Mouse (Mus musculus) forebrain, embryonic 16.5 days (tissue): ENCODE data around the gene Klrd1. TPM values are rescaled to one million over a fixed set of nuclear protein-coding genes. Genes with fewer than 3 reads are reported as not detected.

ENCODE experiments used
- ATAC-seq: fragments of 200-750 bp; cut with Nextera tagmentation; 2 replicates; pipeline ENCODE4 v1.8.0; 2017; ENCODE audit warnings: mild to moderate bottlenecking, moderate library complexity
- H3K27ac ChIP-seq: fragments of 300-500 bp; sonication (generic); 2 replicates; pipeline ENCODE4 v1.5.1; 2014; ENCODE audit warnings: low read length, control low read depth
- H3K27me3 ChIP-seq: fragments of 300-500 bp; sonication (generic); replicated peaks from 2 replicates; pipeline ENCODE4 v1.6.1; 2014; ENCODE audit warnings: low read length; ENCODE audit not compliant: control insufficient read depth, insufficient read depth
- H3K36me3 ChIP-seq: fragments of 300-500 bp; sonication (generic); 2 replicates; pipeline ENCODE4 v1.6.1; 2014; ENCODE audit not compliant: control insufficient read depth, insufficient read depth
- H3K4me1 ChIP-seq: fragments of 300-500 bp; sonication (generic); replicated peaks from 2 replicates; pipeline ENCODE4 v1.6.1; 2014; ENCODE audit warnings: low read length; ENCODE audit not compliant: control insufficient read depth, insufficient read depth
- H3K4me2 ChIP-seq: fragments of 300-500 bp; sonication (generic); 2 replicates; pipeline ENCODE4 v1.6.1; 2014; ENCODE audit warnings: mild to moderate bottlenecking, low read length, control low read depth
- H3K4me3 ChIP-seq: fragments of 300-500 bp; sonication (generic); replicated peaks from 2 replicates; pipeline ENCODE4 v1.5.1; 2014; ENCODE audit warnings: mild to moderate bottlenecking, low read length, control low read depth
- H3K9ac ChIP-seq: fragments of 300-500 bp; sonication (generic); replicated peaks from 2 replicates; pipeline ENCODE4 v1.6.1; 2014; ENCODE audit warnings: low read depth, low read length, control low read depth
- H3K9me3 ChIP-seq: fragments of 300-500 bp; sonication (generic); 2 replicates; pipeline ENCODE4 v1.6.1; 2016; ENCODE audit warnings: low read length; ENCODE audit not compliant: control insufficient read depth
- WGBS: fragments of 180-500 bp; shearing (Covaris S2); extraction: QIAGEN DNeasy Blood & Tissue Kit; methylation state at CpG from one replicate; pipeline ENCODE4 v1.1.7; 2014; 5-methylcytosine and 5-hydroxymethylcytosine counted together
- polyA plus RNA-seq: library from polyadenylated mRNA; unstranded; fragments of >200 nt; fragmentation: Nextera tagmentation; extraction: Ambion mirVana; gene quantifications from 2 replicates; pipeline ENCODE4 v1.2.1, GENCODE M21; 2015

The Klrd1 gene
- not detected in 2 replicates for polyA plus RNA-seq

DNA sequence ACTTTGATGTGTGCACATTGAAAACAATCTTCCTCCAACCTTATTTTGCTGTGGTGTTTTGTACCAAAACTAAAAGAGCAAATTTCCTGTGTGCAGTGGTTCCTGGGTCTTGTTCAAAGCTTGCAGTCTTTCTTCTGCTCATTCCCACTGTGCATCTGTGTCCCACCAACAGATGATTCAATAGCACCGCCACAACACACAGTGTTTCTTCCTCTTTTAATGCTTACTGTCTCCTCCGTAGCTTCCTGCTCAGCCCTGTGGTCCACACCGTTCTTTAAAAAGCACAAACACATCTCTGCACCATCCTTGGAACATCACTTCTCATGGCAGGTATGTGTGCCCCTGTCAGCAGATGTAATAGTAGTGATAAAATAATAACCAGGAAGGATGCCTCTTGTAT lies at the start of gene Klrd1:
TSS of gene Klrd1 (plus strand) at position 275 of the 400 bp plus-strand sequence.
- Histone ChIP-seq H3K9me3 (no peaks in the 10 kb centered on the region), H3K4me2 (no peak within 1 kb of the TSS), H3K27me3 (no peaks in the 10 kb centered on the region), H3K9ac (no peak within 1 kb of the TSS), H3K27ac (no peak within 1 kb of the TSS), H3K4me1 (no peaks in the 10 kb centered on the region), H3K36me3 (no peaks in the 10 kb centered on the region), H3K4me3 (no peak within 1 kb of the TSS)
- WGBS: 83% methylated on average over 3 of the region's 3 CpGs
- no peak for ATAC-seq

DNA sequence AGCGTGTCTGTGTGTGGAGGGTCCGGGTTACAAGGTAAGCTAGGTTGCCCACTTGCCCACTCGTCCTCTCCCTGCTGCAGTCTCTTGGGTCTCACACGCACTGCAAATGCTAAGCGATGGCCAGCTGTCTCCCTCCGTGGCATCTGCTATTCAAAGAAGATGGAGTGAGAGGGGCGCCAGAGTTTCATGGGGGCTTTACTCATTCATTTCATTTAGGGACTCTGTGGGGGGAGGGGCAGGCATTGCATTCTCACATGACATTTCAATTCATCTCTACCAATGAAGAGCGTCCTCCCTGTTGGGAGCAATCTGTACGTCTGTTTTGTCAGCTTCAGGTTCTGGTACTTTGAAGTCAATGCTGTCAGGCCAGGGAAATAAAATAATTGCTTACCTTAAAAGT lies 49.7 kb upstream of the Klrd1 start:
- no peak overlapping the region for H3K27ac ChIP-seq
- no peaks in the 10 kb centered on the region for H3K27me3 ChIP-seq
- H3K9me3 ChIP-seq: no peaks in the 10 kb centered on the region
- WGBS: 69% methylated on average over 9 of the region's 9 CpGs
- no peak overlapping the region for H3K9ac ChIP-seq
- peaks cover 36% of the 10 kb centered on the region for H3K36me3 ChIP-seq
- H3K4me2 ChIP-seq: no peak overlapping the region
- H3K4me3 ChIP-seq: no peak overlapping the region
- ATAC-seq: no peak
- peaks cover 4% of the 10 kb centered on the region; the same call in 1 of the 2 replicates for H3K4me1 ChIP-seq

DNA sequence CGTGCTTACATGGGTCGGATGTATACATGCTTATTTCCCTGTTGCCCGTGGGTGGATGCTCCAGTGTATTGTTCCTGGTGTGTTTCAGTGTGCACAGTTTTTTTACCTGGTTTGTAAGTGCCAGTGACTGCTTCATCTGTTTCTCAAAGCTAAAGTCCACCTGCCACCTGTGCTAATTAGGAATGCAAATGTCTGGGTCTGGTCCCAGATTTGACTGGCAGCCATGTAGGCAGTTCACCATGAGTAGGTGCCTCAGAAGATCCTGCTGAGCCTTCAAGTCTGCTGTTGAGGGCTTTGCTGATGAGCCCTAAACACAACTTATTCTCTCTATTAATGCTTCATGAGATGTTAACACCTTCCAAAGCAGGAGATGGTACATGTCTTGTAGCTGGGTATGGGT lies 49.0 kb upstream of the Klrd1 start:
- WGBS: 93% methylated on average over 3 of the region's 3 CpGs
- Histone ChIP-seq H3K27me3 (no peaks in the 10 kb centered on the region), H3K9ac (no peak overlapping the region), H3K27ac (no peak overlapping the region), H3K4me3 (no peak overlapping the region), H3K36me3 (peaks cover 36% of the 10 kb centered on the region), H3K4me2 (no peak overlapping the region), H3K4me1 (peaks cover 4% of the 10 kb centered on the region; the same call in 1 of the 2 replicates), H3K9me3 (no peaks in the 10 kb centered on the region)
- ATAC-seq: no peak

DNA sequence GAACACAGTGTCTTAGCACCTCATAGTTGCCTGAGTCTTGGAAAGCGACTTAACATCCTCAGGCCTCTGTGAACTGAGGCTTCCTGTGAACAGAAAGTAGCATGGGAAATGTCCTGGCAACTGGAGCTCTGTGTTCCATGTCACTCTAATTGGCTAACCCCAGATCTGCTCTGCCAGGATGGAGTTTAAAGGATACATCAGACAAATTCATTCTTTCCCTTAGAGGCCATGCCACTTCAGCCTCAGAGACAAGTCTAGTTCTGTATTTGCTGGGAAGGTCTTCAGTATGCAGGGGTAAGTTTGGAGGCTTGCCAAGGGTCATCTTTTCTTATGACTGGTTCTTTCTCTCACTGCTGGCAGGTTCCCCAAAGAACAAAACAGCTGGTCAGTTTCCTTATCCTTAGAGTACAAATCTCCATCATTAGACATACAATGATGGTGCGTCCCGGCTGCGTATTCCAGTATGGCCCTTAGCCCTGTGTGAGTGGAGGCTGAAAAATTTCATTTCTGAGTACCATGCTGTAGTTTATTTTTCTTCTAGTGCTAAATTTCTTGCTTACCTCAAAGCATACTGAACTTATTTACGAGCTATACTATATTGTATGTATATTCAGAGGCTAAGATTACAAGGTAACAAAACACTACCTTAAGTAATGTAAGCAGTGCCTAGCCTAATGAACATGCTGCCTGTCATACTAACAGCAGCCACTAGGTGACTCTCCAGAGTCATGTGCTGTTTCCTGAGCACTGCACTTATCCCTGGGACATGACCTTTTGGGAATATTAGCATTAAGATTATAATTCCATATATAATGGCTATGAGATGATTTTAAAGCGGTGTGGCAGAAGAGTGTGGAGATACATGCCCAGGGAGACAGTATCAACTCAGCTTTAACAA lies 47.6 kb upstream of the Klrd1 start:
- Histone ChIP-seq H3K4me2 (no peak overlapping the region), H3K4me3 (no peak overlapping the region), H3K27me3 (no peaks in the 10 kb centered on the region), H3K27ac (no peak overlapping the region), H3K4me1 (peaks cover 4% of the 10 kb centered on the region; the same call in 1 of the 2 replicates), H3K9ac (no peak overlapping the region), H3K36me3 (peaks cover 28% of the 10 kb centered on the region), H3K9me3 (no peaks in the 10 kb centered on the region)
- ATAC-seq: peak; percentile 85
- 59% methylated on average over 6 of the region's 6 CpGs for WGBS

DNA sequence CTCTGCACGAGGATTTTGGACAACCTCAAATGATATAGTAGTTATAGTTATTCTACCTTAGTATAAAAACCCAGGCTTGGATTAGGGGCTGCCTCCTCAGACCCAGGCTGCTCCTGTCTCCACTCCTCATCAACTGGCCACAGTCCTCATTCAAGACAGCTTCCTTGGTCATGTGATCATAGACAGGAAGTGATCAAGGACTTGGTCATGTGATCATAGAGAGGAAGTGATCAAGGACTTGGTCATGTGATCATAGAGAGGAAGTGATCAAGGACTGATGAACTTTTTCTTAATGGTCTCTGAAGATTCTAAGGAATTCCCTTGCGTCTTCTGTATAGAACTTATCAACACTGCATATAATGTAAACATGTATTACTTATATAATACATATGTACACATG lies 44.3 kb upstream of the Klrd1 start:
- WGBS: 83% methylated on average over 2 of the region's 2 CpGs
- Histone ChIP-seq H3K4me1 (peaks cover 4% of the 10 kb centered on the region; the same call in 1 of the 2 replicates), H3K36me3 (peaks cover 4% of the 10 kb centered on the region; the same call in 1 of the 2 replicates), H3K27me3 (no peaks in the 10 kb centered on the region), H3K4me3 (no peak overlapping the region), H3K4me2 (no peak overlapping the region), H3K9ac (no peak overlapping the region), H3K27ac (no peak overlapping the region), H3K9me3 (no peaks in the 10 kb centered on the region)
- no peak for ATAC-seq

DNA sequence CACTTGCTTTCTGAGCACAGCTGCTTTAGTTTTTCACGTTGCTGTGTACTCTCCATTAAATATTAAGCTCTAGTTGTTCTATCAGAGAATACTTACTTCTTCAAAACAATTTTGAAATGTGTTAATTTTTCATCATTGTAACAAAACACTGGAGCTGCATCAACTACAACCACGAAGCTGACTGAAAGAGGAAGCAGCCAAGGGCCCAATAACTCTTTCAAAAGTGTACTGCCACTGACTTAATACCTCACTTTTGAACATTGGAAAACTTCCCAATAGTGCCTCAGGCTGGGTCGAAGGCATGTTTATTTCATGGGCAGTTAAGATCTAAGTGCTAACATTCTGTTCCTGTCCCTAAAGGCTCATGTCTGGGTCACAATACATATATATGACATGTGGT lies 43.6 kb upstream of the Klrd1 start:
- Histone ChIP-seq H3K4me3 (no peak overlapping the region), H3K4me2 (no peak overlapping the region), H3K9me3 (no peaks in the 10 kb centered on the region), H3K27ac (no peak overlapping the region), H3K9ac (no peak overlapping the region), H3K36me3 (no peaks in the 10 kb centered on the region), H3K27me3 (no peaks in the 10 kb centered on the region), H3K4me1 (peaks cover 4% of the 10 kb centered on the region; the same call in 1 of the 2 replicates)
- ATAC-seq: no peak
- 77% methylated on average over 3 of the region's 3 CpGs for WGBS

DNA sequence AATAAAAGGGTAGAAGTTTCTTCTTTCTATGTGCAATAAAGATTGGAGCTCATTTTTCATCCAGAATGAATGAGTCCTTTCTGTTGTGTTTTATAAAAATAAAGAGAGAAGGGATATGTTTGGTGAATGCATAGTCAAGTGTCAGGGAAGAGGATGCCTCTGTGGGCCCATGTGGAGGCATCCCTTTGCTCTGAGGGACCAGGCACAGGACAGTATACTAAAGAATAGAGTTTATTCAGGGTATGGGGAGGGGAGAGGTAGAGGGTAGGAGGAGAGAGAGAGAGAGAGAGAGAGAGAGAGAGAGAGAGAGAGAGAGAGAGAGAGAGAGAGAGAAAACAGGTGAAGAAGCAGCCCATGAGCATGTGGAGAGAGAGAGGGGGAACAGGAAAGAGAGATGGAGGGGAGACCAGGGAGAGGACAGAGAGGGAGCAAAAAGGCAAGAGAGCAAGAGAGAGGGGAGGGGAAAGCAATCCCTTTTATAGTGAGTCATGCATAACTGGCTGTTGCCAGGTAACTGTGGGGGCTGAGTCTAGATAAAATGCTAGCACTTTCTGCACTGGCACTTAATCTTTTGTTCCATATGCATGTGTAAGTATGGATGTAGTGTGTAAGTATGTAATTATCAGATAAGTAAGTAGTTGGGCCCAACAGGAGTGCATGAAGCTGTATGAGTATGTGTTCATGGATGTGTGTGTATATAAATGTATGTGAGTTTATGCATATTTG lies 34.1 kb upstream of the Klrd1 start:
- Histone ChIP-seq H3K9ac (no peak overlapping the region), H3K4me1 (0 out of 2 replicates have a peak, but pooled peaks cover 2% of the 10 kb centered on the region), H3K4me2 (no peak overlapping the region), H3K27me3 (no peaks in the 10 kb centered on the region), H3K4me3 (no peak overlapping the region), H3K36me3 (no peaks in the 10 kb centered on the region), H3K9me3 (no peaks in the 10 kb centered on the region), H3K27ac (no peak overlapping the region)
- peak; percentile 61 for ATAC-seq

DNA sequence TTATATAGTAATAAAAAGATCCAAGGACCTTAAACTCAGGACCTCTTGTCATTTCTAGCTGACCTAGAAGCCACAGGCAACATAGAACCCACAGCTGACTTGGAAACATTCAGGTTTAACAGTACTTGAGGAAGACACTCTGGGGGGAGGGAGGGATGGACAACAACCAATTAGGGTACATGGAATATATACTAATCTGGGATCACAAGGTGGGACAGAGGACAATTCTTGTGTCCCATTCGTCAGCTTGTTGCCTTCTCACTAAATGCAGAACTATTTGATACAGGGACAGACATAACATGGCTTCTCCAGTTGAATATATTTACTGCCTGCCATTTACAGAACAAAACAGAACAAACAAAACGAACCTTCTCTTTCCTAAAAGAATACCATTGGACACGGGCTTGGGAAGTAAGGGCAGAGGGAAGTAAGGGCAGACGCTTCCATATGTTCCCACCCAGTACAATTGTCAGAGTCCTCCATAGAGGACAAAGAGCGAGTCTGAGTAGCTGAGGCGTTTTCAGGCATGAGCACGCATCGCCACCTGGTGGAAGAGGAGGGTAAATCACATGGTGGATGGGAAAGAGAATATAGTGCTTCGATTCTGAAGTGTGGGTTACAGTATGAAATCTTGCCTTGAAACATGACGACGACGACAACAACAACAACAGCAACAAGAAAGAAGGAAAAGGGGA lies 32.5 kb upstream of the Klrd1 start:
- no peaks in the 10 kb centered on the region for H3K36me3 ChIP-seq
- peak; percentile 89 for ATAC-seq
- H3K4me3 ChIP-seq: no peak overlapping the region
- no peak overlapping the region for H3K27ac ChIP-seq
- H3K4me2 ChIP-seq: no peak overlapping the region
- H3K27me3 ChIP-seq: no peaks in the 10 kb centered on the region
- H3K9ac ChIP-seq: no peak overlapping the region
- H3K9me3 ChIP-seq: no peaks in the 10 kb centered on the region
- 15% methylated on average over 12 of the region's 12 CpGs for WGBS
- 0 out of 2 replicates have a peak, but pooled peaks cover 2% of the 10 kb centered on the region for H3K4me1 ChIP-seq

DNA sequence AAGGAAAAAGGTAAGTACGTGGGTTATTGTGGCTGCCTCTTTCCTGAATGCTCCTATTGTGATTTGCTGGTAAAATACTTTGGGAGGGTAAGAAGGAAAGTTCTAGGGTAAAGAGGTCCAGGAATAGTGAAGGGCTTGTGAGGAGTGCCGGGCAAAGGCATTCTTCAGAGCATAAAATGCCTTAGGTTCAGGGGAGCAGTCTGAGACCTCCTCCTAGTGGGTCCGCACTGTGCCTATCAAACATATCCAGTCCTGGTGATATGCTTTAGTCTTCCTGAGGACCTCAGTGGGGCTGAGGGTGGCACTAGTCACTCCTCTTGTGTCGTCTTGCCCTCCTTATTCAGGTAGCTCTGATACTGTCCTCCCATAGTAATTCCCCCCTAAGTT lies 31.9 kb upstream of the Klrd1 start:
- no peak overlapping the region for H3K9ac ChIP-seq

More for the DNA sequence above, 31.9 kb upstream of the Klrd1 start:
- no peaks in the 10 kb centered on the region for H3K27me3 ChIP-seq
- H3K27ac ChIP-seq: no peak overlapping the region
- 61% methylated on average over 4 of the region's 4 CpGs for WGBS
- 0 out of 2 replicates have a peak, but pooled peaks cover 2% of the 10 kb centered on the region for H3K4me1 ChIP-seq
- H3K4me2 ChIP-seq: no peak overlapping the region
- no peak overlapping the region for H3K4me3 ChIP-seq
- no peaks in the 10 kb centered on the region for H3K9me3 ChIP-seq
- peak; percentile 37; the same call in 1 of the 2 replicates for ATAC-seq
- no peaks in the 10 kb centered on the region for H3K36me3 ChIP-seq
